Mouse (Mus musculus) forebrain, embryonic 13.5 days (tissue): ENCODE measurements around the gene Ubn1. TPM values are rescaled to one million over a fixed set of nuclear protein-coding genes. Genes with fewer than 3 reads are reported as not detected.

Experiments used
- ATAC-seq: fragments of 200-750 bp; cut with Nextera tagmentation; 2 replicates; pipeline ENCODE4 v1.8.0; 2017
- H3K27ac ChIP-seq: fragments of 300-500 bp; sonication (generic); 2 replicates; pipeline ENCODE4 v1.5.1; 2015; ENCODE audit warnings: inconsistent platforms, mild to moderate bottlenecking, moderate library complexity
- H3K27me3 ChIP-seq: fragments of 300-500 bp; sonication (generic); 2 replicates; pipeline ENCODE4 v1.6.1; 2015; ENCODE audit warnings: mild to moderate bottlenecking, inconsistent platforms
- H3K36me3 ChIP-seq: fragments of 300-500 bp; sonication (generic); 2 replicates; pipeline ENCODE4 v1.6.1; 2015; ENCODE audit warnings: mild to moderate bottlenecking, inconsistent platforms; ENCODE audit not compliant: poor library complexity, severe bottlenecking
- H3K4me1 ChIP-seq: fragments of 300-500 bp; sonication (generic); 2 replicates; pipeline ENCODE4 v1.6.1; 2015; ENCODE audit warnings: inconsistent platforms
- H3K4me2 ChIP-seq: fragments of 300-500 bp; sonication (generic); 2 replicates; pipeline ENCODE4 v1.6.1; 2015; ENCODE audit warnings: inconsistent platforms, mild to moderate bottlenecking, moderate library complexity
- H3K4me3 ChIP-seq: fragments of 300-500 bp; sonication (generic); 2 replicates; pipeline ENCODE4 v1.5.1; 2015; ENCODE audit warnings: mild to moderate bottlenecking, inconsistent platforms
- H3K9ac ChIP-seq: fragments of 300-500 bp; sonication (generic); 2 replicates; pipeline ENCODE4 v1.6.1; 2015; ENCODE audit warnings: mild to moderate bottlenecking, inconsistent platforms
- H3K9me3 ChIP-seq: fragments of 300-500 bp; sonication (generic); replicated peaks from 2 replicates; pipeline ENCODE4 v1.6.1; 2016; ENCODE audit warnings: inconsistent platforms
- WGBS: fragments of 180-500 bp; shearing (Covaris S2); methylation state at CpG from one replicate; pipeline ENCODE4 v1.1.7; 2015; 5-methylcytosine and 5-hydroxymethylcytosine counted together
- polyA plus RNA-seq: library from polyadenylated mRNA; unstranded; fragments of >200 nt; fragmentation: Nextera tagmentation; extraction: Ambion mirVana; gene quantifications from 2 replicates; pipeline ENCODE4 v1.2.1, GENCODE M21; 2015

Ubn1 gene
- polyA plus RNA-seq, 1 experiment from 2014 or later, result 18.2 TPM

DNA sequence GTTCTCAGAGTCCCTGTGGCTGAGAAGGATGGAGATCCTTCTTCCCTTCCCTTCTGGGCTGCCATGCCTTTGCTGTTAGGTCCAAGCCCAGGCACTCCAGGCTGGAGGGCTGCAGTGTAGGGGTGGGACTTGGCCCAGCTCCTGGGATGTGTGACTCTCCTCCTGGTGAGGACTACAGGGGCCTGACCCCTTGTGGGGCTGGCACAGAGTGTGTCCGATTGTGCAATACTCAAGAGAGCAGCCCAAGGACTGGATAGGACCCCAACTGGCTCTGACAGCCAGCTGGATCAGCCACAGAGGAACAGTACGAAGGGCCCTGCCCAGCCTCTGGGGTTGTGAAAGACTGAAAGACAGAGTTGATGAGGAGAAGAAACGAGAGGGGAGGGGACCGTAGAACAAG, 80.9 kb downstream of the Ubn1 start:
- WGBS, result 9% methylated on average over 4 of the region's 4 CpGs
- Histone ChIP-seq H3K4me2 (no peak overlapping the region), H3K4me1 (peaks cover 13% of the 10 kb centered on the region), H3K9me3 (no peaks in the 10 kb centered on the region), H3K36me3 (no peaks in the 10 kb centered on the region), H3K9ac (no peak overlapping the region), H3K4me3 (no peak overlapping the region), H3K27me3 (peaks cover 78% of the 10 kb centered on the region), H3K27ac (no peak overlapping the region)
- no peak for ATAC-seq

GRCm38 (mm10) chr16:5131251-5131922, 81.5 kb downstream of the Ubn1 start:
- no peak overlapping the region for H3K9ac ChIP-seq
- WGBS, result 3% methylated on average over 25 of the region's 25 CpGs
- H3K4me2 ChIP-seq, result no peak overlapping the region
- H3K27ac ChIP-seq, result no peak overlapping the region
- no peaks in the 10 kb centered on the region for H3K9me3 ChIP-seq
- peaks cover 76% of the 10 kb centered on the region for H3K27me3 ChIP-seq
- no peaks in the 10 kb centered on the region for H3K36me3 ChIP-seq
- no peak overlapping the region for H3K4me3 ChIP-seq
- ATAC-seq, result no peak
- H3K4me1 ChIP-seq, result peaks cover 13% of the 10 kb centered on the region

- ATAC-seq, result no peak
- Histone ChIP-seq H3K4me2 (peak within 1 kb of the TSS; percentile 53), H3K4me1 (peaks cover 13% of the 10 kb centered on the region), H3K27ac (no peak within 1 kb of the TSS), H3K36me3 (no peaks in the 10 kb centered on the region), H3K27me3 (peaks cover 74% of the 10 kb centered on the region), H3K9ac (no peak within 1 kb of the TSS), H3K4me3 (peak within 1 kb of the TSS; percentile 31), H3K9me3 (no peaks in the 10 kb centered on the region)
- under 1% methylated on average over 29 of the region's 39 CpGs for WGBS
Measured at GRCm38 (mm10) chr16:5132401-5132801, 82.5 kb downstream of the Ubn1 start, which contains the start of gene Ppl. Ppl (minus strand) TSS chr16:5132421.

DNA sequence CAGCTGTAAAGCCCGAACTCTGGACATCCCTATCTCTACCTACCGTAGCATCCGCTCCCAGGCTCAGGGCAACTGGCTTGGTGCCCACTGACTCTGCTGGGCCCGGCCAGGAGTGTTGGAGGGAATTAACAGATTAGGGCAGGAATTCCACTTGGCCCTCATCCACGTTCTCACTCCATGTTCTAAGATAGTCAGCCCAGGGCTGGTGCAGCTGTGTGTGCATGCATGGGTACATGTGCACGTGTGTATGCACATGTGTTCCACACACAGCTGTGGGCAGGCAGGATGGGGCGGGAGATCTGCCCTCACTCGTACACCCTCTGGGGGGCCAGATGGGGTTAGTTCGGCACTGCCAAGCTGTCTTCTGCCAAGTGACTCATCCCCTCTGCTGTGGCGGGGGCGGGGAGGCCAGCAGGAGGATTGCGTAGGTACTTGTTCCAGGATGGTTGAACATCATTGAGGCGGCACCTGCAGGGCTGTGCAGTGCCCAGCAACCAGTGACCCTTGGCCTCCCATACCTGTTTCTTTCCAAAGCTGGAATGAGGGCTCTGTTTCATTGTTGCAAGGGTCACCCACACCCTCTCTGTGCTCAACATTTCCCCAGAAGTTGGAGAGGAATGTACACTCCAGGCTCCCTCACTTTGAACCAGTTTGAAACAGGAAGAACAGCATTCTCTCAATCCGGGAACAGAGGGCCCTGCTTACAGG, 84.9 kb downstream of the Ubn1 start:
- H3K4me2 ChIP-seq, result no peak overlapping the region
- H3K9me3 ChIP-seq, result no peaks in the 10 kb centered on the region
- no peak for ATAC-seq
- peaks cover 56% of the 10 kb centered on the region for H3K27me3 ChIP-seq
- H3K4me3 ChIP-seq, result no peak overlapping the region
- peaks cover 13% of the 10 kb centered on the region for H3K4me1 ChIP-seq
- H3K27ac ChIP-seq, result no peak overlapping the region
- H3K36me3 ChIP-seq, result no peaks in the 10 kb centered on the region
- 81% methylated on average over 14 of the region's 14 CpGs for WGBS
- H3K9ac ChIP-seq, result no peak overlapping the region

GRCm38 (mm10) chr16:5135551-5136261, 85.8 kb downstream of the Ubn1 start:
- no peak for ATAC-seq
- Histone ChIP-seq H3K4me1 (peaks cover 13% of the 10 kb centered on the region), H3K27ac (no peak overlapping the region), H3K9ac (no peak overlapping the region), H3K4me3 (no peak overlapping the region), H3K36me3 (no peaks in the 10 kb centered on the region), H3K27me3 (peaks cover 47% of the 10 kb centered on the region), H3K4me2 (no peak overlapping the region), H3K9me3 (no peaks in the 10 kb centered on the region)
- WGBS, result 80% methylated on average over 8 of the region's 8 CpGs

Other genes with a start within 250 kb of the Ubn1 start
- 0.37 and 0.39 TPM in 2 replicates for gene 4930562C15Rik, start 214.6 kb upstream of the Ubn1 start, polyA plus RNA-seq
- gene Ubald1, start 169.7 kb upstream of the Ubn1 start, polyA plus RNA-seq, result 33.9 and 35.1 TPM in 2 replicates
- gene Mgrn1, start 163.8 kb upstream of the Ubn1 start, polyA plus RNA-seq, result 79.0 and 86.4 TPM in 2 replicates
- gene Nudt16l1, start 111.3 kb upstream of the Ubn1 start, polyA plus RNA-seq, result 134 and 142 TPM in 2 replicates
- gene Anks3, start 85.9 kb upstream of the Ubn1 start, polyA plus RNA-seq, result 64.1 and 75.8 TPM in 2 replicates
- gene Sept12, start 52.2 kb upstream of the Ubn1 start, polyA plus RNA-seq, result not detected in 2 replicates
- 1.5 TPM in 1 of 2 replicates, not detected in the other for gene Smim22, start 42.8 kb upstream of the Ubn1 start, polyA plus RNA-seq
- 88.1 and 102 TPM in 2 replicates for gene Rogdi, start 36.5 kb upstream of the Ubn1 start, polyA plus RNA-seq
- 188 and 207 TPM in 2 replicates for gene Glyr1, start 194 bp upstream of the Ubn1 start, polyA plus RNA-seq
- 0.13 TPM in 2 replicates for gene Ppl, start 82.4 kb downstream of the Ubn1 start, polyA plus RNA-seq
- gene Sec14l5, start 97.1 kb downstream of the Ubn1 start, polyA plus RNA-seq, result 0.10 and 0.18 TPM in 2 replicates
- gene Nagpa, start 154.0 kb downstream of the Ubn1 start, polyA plus RNA-seq, result 8.5 and 9.4 TPM in 2 replicates
- gene AU021092, start 172.2 kb downstream of the Ubn1 start, polyA plus RNA-seq, result 8.5 and 10.3 TPM in 2 replicates
- 26.3 and 30.0 TPM in 2 replicates for gene Alg1, start 183.6 kb downstream of the Ubn1 start, polyA plus RNA-seq
- 7.2 and 9.5 TPM in 2 replicates for gene Eef2kmt, start 205.9 kb downstream of the Ubn1 start, polyA plus RNA-seq